Mouse (Mus musculus) ES-CJ7 (cell line): ENCODE results near the gene Csf2rb.

Experiments used
- DNase-seq: peaks from one replicate; pipeline ENCODE4 v3.0.0; 2011; ENCODE audit warnings: low read depth, low spot score

Csf2rb gene

DNA sequence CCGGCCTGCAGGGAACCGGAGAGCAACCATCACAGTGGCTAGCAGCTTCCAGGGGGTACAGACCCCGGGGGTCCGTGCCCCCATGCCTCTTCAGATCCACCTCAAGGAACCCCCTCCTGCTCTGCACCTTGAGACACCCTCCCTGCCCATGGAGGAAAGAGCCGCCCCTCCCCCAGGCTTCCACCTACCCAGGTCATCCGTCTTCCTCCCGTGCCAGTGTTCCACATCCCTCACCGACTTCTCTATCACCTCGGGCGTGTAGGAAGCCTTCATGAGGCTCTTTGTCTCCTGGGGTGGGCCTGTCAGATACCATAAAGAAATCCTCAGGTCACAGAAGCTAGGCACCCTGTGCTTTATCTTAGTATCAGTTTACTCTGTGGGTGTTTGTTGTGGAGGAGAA, 53.0 kb downstream of the Csf2rb start:
- DNase-seq = no peak

DNA sequence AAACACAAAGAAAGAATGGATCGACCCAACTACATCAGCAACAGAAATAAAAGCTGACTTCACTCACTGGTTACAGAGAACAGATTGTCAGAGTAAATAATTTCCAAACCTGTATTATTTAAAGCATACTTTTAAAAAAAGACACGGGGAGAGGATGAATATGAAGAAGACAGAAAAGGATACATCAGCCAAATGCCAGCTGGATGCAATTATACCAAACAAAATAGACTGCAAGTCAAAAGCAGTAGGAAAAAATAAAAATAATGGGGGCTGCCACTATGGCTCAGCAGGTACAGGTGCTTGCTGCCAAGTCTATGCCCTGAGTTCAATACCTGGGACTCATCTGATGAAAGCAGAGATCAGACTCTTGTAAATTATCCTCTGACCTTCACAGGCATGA, 54.7 kb downstream of the Csf2rb start:
- DNase-seq = no peak

DNA sequence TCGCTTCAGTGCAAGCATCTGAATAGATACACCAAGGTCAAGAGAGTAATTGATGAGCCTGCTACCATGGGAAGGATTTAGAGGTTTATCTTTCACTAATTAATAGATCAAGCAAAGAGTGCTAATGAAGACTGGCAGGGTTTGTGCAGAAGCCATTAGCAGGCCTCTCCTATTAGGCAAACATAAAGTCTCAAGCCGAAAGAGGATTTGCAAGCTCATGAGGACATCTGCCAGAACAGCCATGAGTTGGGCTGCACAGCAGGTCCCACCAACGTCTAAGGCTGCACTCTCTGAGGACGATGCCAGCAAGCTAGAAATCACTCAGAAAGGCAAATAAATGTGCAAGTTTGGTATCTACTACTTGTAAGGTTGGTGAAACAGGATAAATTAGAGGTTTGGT, 55.2 kb downstream of the Csf2rb start:
- DNase-seq = no peak

DNA sequence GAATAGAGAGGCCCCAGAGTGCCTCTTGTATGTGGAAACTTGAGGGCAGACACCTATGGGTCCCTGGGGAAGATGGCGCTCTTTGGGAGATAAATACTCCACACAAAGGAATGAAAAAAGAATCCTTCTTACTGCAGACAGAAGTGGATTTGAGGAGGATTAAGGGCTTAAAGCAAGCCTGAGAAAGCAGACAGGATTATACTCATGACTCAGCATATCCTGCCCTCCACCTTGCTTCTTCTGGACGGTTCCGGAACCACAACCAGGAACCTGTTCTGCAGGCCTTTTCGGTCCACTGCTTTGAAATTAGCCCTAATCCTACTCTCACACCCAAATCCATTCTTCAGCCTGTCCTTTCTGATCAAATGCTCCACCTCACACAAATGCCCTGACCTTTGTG, 56.6 kb downstream of the Csf2rb start:
- DNase-seq = no peak

DNA sequence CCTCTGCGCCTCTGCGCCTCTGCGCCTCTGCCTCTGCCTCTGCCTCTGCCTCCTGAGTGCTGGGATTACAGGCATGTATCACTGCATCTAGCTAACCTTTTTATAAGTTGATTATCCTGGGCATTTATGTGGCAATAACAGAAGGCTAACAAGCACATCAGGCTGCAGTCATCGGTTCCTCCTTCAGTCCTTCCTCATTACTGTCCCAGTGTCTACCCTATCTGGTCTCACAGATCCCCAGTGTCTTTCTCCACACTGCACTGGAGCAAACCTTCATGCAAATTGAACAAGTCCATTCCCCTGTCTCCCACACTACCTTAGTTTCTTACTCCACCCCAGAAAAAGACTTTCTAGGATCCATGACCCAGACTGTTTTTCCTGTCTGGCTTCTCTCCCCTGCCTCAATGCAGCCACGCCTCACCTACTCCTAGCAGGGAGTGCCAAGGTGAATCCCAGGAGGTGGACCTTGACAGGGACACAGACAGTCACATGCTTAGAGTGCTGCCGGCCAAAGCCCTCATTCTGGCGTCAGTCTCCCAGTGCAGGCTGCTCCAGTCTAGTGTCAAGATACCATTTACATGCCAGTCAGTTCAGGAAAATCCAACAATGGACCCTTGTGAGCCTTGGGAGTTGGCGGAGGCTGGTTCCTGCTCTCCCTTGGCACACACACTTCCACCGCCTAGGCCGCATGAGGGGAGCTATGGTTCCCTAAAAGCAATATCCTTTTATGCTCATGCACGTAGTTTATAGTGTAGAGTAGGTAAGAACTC, 58.1 kb downstream of the Csf2rb start:
- DNase-seq = peak; percentile 23

DNA sequence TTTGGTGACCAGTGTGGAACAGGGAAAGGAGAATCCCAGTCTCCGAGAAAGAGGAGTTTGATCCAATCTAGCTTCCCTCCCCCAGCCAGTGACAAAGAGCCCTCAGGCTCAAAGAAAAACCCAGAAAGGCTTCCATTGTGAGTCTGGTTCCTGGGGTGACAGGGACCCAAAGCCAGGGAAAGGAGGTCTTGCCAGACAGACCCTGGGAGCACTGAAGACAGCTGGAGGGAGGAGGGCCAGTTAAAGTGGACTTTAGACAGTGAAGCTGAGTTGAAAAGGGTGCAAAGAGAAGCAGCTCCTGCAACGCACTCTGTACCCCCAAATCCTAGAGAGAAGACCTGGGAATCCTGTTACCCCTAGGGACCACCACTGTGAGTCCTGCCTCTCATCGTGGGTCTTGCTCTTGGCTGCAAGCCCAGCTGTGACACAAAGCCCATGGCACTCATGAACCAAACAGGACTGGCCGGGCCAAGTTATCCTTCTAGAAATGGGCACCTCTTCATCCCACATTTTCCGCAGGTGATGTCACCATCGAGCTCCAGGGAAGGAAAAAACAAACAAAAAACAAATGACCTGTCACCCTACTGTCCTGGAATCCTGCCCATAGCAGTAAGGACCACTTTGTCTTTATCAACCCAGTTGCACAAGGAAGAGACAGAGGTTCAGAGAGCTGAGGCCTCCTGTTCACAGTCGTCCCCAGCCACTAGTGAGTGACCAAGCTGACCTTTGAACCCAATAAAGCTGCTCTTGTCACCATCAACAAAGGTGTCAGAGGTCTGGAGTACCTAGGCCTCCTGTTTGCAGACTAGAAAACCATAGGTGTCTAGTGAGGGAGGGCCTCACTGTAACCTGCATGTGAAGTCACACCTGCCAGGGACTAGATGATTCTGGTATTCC, 58.9 kb downstream of the Csf2rb start:
- no peak for DNase-seq

DNA sequence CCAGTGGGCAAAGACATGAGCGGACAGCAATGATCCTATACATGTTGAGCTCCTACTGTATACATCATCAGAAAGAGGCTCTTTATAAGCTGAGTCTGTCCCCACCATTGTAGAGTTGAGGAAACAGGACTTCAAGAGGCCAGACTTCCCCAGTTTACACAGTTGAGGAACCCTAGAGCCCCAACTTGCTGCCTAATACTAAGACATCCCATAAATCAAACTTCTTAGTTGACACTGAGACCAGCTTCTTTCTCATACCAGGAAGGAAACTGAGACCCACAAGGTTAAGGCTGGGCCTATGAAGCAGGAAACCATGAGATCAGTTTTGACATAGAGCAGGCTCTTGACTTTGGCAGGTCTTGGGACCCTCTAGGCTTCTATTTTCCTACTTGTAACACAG, 60.0 kb downstream of the Csf2rb start:
- DNase-seq = no peak

DNA sequence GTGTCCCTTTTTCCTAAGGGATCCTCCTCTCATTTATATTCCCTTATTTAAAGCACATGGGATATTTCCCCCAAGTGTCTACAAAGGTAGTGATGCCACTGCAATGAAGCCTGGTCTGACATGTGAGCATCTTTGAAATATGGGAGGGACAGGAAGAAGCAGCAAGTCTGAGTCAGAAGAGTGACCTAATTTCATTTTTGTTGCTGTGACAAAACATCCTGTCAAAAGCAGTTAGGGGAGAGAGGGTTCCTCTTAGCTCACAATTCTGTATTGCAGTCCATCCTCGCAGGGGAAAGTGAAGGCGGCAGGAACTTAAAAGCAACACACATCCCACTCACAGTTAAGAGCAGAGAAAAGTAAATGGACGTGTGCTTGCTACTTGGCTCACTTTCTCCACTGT, 65.3 kb downstream of the Csf2rb start:
- no peak for DNase-seq

DNA sequence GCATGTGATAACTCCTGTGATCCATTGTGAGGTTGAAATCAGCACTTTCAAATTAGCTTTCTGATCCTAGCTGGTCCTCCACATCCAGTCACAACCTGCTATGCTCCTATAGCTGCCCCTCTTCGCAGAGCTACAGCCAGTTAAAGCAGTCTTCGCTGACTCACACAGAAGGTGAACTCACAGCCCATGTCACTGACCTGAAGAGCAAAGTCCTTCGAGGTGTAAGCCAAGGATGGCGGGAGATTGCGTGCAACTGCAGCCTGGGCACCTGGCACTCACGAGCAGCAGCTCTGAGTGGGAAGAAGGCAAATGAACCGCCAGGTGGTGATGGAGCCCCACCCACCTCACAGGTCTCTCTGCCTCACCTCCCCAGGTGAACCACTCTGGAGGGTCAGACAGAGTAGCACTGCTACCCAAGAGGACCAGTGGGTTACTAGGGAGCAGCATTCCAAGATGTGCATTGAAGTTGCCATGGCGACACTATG, 70.0 kb downstream of the Csf2rb start, which contains the start of gene Tex33:
TSS of gene Tex33 (minus strand) at position 435 of the 485 bp plus-strand sequence.
- DNase-seq = no peak

DNA sequence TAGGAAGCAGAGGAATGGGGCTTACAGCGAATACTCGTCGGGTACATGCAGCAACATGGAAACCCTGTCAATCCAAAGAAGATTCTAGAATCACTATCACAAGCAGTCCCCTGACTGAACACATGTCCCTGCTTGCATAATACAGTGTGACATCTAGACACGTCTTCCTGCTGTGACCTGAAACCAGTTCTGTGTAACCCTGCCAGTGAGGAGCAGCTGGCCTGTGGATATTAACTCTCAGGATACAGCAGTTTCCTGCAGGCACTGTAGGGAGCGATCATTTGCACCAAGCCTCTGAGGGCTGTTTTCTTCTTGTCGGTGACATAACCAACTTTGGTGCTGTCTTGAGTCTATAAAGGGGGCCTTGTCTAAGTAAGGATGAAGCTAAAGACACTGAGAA, 75.8 kb downstream of the Csf2rb start:
- DNase-seq = no peak

DNA sequence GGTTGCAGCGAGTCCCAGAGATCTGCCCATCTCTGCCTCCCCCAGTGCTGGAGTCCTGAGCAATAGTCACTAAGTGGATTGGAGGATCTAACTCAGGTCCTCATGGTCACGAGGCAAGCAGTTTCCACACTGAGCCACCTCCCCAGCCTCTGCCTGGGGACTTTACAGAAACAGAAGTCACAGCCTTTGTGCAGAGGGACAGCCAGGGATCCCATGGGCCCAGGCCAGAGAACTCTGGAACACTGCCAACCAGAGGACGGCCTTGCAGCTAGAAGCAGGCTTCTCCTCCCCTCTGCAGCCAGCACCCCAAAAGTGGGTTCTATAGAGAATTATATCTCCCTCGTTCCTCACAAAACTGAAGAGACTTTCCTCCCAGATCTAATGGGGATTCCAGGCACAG, 76.4 kb downstream of the Csf2rb start:
- DNase-seq = no peak

DNA sequence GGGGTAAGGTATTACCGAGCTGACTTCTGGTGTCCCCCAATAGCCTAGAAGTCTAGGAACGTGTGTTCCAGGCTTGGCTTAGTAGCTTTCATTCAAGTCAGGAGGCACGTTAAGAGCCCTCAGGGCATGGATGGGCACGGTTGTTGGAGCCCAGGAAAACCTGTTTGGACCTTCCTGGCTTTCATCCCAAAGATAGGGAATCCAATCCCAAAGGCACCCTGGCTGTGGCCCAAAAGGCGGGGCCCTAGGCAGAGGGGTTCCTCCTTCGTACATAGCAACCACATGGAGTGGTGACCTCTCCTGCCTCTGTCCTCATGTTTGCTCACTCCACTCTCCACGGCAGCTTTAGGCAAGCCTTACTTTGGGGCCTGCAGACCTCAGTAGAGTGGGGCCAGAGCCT, 76.9 kb downstream of the Csf2rb start:
- DNase-seq = no peak

DNA sequence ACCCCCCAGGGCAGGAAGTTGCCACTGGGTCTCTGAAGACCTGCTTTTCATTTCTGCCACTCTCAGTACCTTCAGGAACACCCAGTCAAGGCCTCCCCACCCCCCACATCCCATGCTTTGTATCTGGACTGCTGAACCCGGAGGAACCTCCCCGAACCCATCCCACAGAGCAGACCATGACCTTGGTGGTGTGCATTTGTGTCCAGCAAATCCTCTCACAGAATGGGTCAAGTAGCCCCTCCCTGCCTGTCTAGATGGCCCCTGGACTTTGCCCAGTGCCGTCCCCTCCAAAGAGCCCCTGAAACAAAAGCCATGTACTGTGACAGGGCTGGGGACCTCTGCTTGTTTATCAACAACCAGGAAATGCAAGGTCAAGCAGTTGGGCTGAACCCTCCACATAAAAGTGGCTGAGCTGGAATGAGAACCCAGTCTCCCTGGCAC, 77.8 kb downstream of the Csf2rb start:
- DNase-seq = peak; percentile 77
